Mouse (Mus musculus) erythroid progenitor cell, adult 5-6 weeks (primary cell): ENCODE measurements around the gene Klf2. TPM values are rescaled to one million over a fixed set of nuclear protein-coding genes. Genes with fewer than 3 reads are reported as not detected.
A peak's percentile ranks its signal among the peaks of the same experiment; 100 is the strongest.

Source experiments
- ATAC-seq: replicated peaks from 2 replicates; pipeline ENCODE4 v1.8.0; 2016; ENCODE audit warnings: moderate number of reproducible peaks, mild to moderate bottlenecking, moderate TSS enrichment, inconsistent platforms; ENCODE audit not compliant: poor library complexity, low FRiP score, severe bottlenecking
- total RNA-seq, 2 experiments: library from RNA; stranded (forward) in 1 of 2; stranded (reverse) in 1 of 2; fragments of 150-400 nt in 1 of 2; fragments of 186-747, 209-891 nt in 1 of 2; gene quantifications; 2 replicates each; pipeline versions ENCODE4 v1.2.3 to v1.2.4; 2015 to 2017; ENCODE audit warnings: low replicate concordance in 2 of 2

The Klf2 gene
- total RNA-seq, 2 experiments from 2014 or later, result 2.9 to 5.4 TPM

DNA sequence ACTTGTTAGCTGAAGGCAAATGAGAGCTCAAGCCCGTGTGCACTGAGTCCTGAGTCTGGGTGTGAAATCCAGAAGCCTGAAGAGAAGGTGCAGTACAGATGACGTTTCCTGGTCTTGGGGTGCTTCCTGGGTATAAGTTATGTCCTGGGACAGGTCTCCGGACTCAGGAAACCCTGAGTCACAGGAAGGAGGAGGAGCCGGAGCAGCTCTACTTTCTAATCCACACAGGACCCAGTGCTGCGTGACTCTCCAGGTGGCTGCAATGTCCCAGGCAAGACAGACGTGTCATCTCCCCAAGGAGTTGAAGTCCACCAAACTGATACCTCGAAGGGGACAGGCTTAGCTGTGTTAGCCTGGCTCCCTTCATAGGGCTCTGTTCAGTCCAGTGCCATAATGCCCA, 44.6 kb downstream of the Klf2 start:
- no peak for ATAC-seq

DNA sequence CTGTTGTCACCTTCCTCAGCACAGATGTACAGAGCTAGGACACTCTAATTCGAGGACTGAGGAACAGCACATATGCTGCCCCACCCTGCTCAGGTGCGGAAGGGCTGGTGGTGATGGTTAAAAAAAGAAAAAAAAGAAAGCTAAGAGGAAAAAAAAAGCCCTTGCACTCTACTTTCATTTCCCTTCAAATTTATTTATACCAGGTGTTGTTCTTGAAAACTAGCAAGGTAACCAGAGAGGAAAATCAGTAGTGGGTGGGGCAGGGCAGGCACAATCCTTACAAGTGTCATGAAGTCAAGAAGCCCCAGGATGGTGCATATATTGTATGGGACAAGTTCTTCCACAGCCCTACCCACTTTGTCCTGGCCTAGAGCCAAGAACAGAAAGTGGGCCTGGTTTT, 46.2 kb downstream of the Klf2 start:
- no peak for ATAC-seq

DNA sequence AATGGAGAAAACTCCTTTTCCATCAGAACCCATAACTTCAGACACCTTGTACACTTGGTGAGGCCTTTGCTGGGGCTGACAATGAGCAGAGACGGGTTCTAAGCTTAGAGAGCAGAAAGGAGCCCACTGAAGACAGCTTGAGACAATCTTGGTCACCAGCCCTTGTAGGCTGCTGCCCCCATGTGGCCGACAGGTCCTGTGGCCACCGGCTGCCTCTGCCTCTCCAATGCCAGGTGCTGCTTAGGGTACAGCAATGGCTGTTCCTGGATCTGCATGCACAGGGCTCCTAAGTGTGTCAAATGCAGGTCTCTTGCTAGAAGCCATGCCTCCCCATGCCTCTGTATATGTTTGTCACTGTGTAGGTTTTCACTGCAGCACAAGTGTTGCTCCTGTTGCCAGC, 47.0 kb downstream of the Klf2 start:
- ATAC-seq, result peak; percentile 55; the same call in 1 of the 2 replicates

DNA sequence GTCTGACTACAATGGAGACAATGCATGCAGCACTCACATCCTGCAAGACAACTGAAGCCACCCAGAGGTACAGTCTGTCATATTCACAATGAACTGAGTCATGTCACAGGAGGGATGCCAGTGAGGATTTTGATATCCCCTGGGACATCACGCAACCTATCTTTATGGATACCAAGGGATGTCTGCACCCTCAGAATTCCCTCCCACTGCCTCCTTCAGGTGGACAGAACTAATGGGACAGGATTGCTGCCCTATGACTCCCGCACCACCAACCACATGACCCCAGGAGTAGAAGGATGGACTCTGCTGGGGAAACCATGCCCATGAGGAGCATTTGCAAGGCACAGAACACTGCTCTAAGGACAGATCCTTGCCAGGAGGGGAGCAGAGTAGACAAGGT, 47.6 kb downstream of the Klf2 start:
- ATAC-seq, result no peak

Other genes with a start within 250 kb of the Klf2 start
- not detected in 2 replicates for gene Olfr373, start 235.9 kb upstream of the Klf2 start, total RNA-seq (2015; ENCODE audit: low replicate concordance)
- gene Olfr373, start 235.9 kb upstream of the Klf2 start, total RNA-seq (2017; ENCODE audit: low replicate concordance), result not detected in 2 replicates
- gene Olfr374, start 212.0 kb upstream of the Klf2 start, total RNA-seq (2015; ENCODE audit: low replicate concordance), result not detected in 2 replicates
- gene Olfr374, start 212.0 kb upstream of the Klf2 start, total RNA-seq (2017; ENCODE audit: low replicate concordance), result not detected in 2 replicates
- 19.3 and 26.3 TPM in 2 replicates for gene Tpm4, start 184.1 kb upstream of the Klf2 start, total RNA-seq (2015; ENCODE audit: low replicate concordance)
- gene Tpm4, start 184.1 kb upstream of the Klf2 start, total RNA-seq (2017; ENCODE audit: low replicate concordance), result 20.3 and 23.4 TPM in 2 replicates
- 47.8 and 47.9 TPM in 2 replicates for gene Rab8a, start 157.8 kb upstream of the Klf2 start, total RNA-seq (2015; ENCODE audit: low replicate concordance)
- gene Rab8a, start 157.8 kb upstream of the Klf2 start, total RNA-seq (2017; ENCODE audit: low replicate concordance), result 130 and 194 TPM in 2 replicates
- 1.4 and 4.6 TPM in 2 replicates for gene Hsh2d, start 129.4 kb upstream of the Klf2 start, total RNA-seq (2015; ENCODE audit: low replicate concordance)
- gene Hsh2d, start 129.4 kb upstream of the Klf2 start, total RNA-seq (2017; ENCODE audit: low replicate concordance), result 0.64 TPM in 1 of 2 replicates, not detected in the other
- not detected in 2 replicates for gene Cib3, start 106.2 kb upstream of the Klf2 start, total RNA-seq (2015; ENCODE audit: low replicate concordance)
- gene Cib3, start 106.2 kb upstream of the Klf2 start, total RNA-seq (2017; ENCODE audit: low replicate concordance), result 0.77 TPM in 1 of 2 replicates, not detected in the other
- not detected in 2 replicates for gene Gm11034, start 105.4 kb upstream of the Klf2 start, total RNA-seq (2015; ENCODE audit: low replicate concordance)
- gene Gm11034, start 105.4 kb upstream of the Klf2 start, total RNA-seq (2017; ENCODE audit: low replicate concordance), result not detected in 2 replicates
- 20.1 and 42.5 TPM in 2 replicates for gene Fam32a, start 99.3 kb upstream of the Klf2 start, total RNA-seq (2015; ENCODE audit: low replicate concordance)
- gene Fam32a, start 99.3 kb upstream of the Klf2 start, total RNA-seq (2017; ENCODE audit: low replicate concordance), result 25.3 and 30.5 TPM in 2 replicates
- 52.8 and 56.6 TPM in 2 replicates for gene Ap1m1, start 79.0 kb upstream of the Klf2 start, total RNA-seq (2015; ENCODE audit: low replicate concordance)
- 27.6 and 47.7 TPM in 2 replicates for gene Ap1m1, start 79.0 kb upstream of the Klf2 start, total RNA-seq (2017; ENCODE audit: low replicate concordance)
- 32.8 and 36.5 TPM in 2 replicates for gene Gm10282, start 13.8 kb upstream of the Klf2 start, total RNA-seq (2015; ENCODE audit: low replicate concordance)
- gene Gm10282, start 13.8 kb upstream of the Klf2 start, total RNA-seq (2017; ENCODE audit: low replicate concordance), result 19.9 and 23.5 TPM in 2 replicates
- gene Eps15l1, start 102.4 kb downstream of the Klf2 start, total RNA-seq (2015; ENCODE audit: low replicate concordance), result 141 and 151 TPM in 2 replicates
- gene Eps15l1, start 102.4 kb downstream of the Klf2 start, total RNA-seq (2017; ENCODE audit: low replicate concordance), result 109 and 118 TPM in 2 replicates
- not detected in 2 replicates for gene Calr3, start 124.8 kb downstream of the Klf2 start, total RNA-seq (2015; ENCODE audit: low replicate concordance)
- gene Calr3, start 124.8 kb downstream of the Klf2 start, total RNA-seq (2017; ENCODE audit: low replicate concordance), result not detected in 2 replicates
- gene 1700030K09Rik, start 124.8 kb downstream of the Klf2 start, total RNA-seq (2015; ENCODE audit: low replicate concordance), result 0.84 TPM in 1 of 2 replicates, not detected in the other
- gene 1700030K09Rik, start 124.8 kb downstream of the Klf2 start, total RNA-seq (2017; ENCODE audit: low replicate concordance), result 1.4 and 1.8 TPM in 2 replicates
- gene Cherp, start 156.2 kb downstream of the Klf2 start, total RNA-seq (2015; ENCODE audit: low replicate concordance), result 52.4 and 63.1 TPM in 2 replicates
- 14.8 and 18.6 TPM in 2 replicates for gene Cherp, start 156.2 kb downstream of the Klf2 start, total RNA-seq (2017; ENCODE audit: low replicate concordance)
- gene Slc35e1, start 173.6 kb downstream of the Klf2 start, total RNA-seq (2015; ENCODE audit: low replicate concordance), result 18.7 and 19.3 TPM in 2 replicates
- gene Slc35e1, start 173.6 kb downstream of the Klf2 start, total RNA-seq (2017; ENCODE audit: low replicate concordance), result 27.1 and 29.0 TPM in 2 replicates
- gene Med26, start 229.2 kb downstream of the Klf2 start, total RNA-seq (2015; ENCODE audit: low replicate concordance), result 5.4 and 6.8 TPM in 2 replicates
- 7.3 and 8.7 TPM in 2 replicates for gene Med26, start 229.2 kb downstream of the Klf2 start, total RNA-seq (2017; ENCODE audit: low replicate concordance)